9 mouse cellular contexts compared by ENCODE assay signal in genomic region chr4:134663052-134663451, GRCm38 (mm10). TPM values are rescaled to one million over a fixed set of nuclear protein-coding genes. Genes with fewer than 3 reads are reported as not detected.
A peak's percentile ranks its signal among the peaks of the same experiment; 100 is the strongest.
DNase-seq lines count a peak whose midpoint lies in the region; ATAC-seq lines count a peak whose summit lies in the region.
"Had no signal": no experiment of that assay in that cellular context is flagged by ENCODE, and none has a peak within 500 bp of the region (broad histone marks: within the 10 kb centered on the region; RNA-seq: fewer than 3 reads in every experiment).

No protein-coding gene starts in this region.

- no peak overlapping the region for H3K4me2 ChIP-seq in hindbrain, embryonic 12.5 days (replicated peaks)
- H3K4me2 ChIP-seq: embryonic facial prominence, embryonic 13.5 days; limb, embryonic 15.5 days had no signal

- 0 out of 2 replicates have a peak, but pooled peaks cover 5% of the 10 kb centered on the region for H3K27me3 ChIP-seq in hindbrain, embryonic 12.5 days
- H3K27me3 ChIP-seq: embryonic facial prominence, embryonic 13.5 days had no signal

- WGBS in hindbrain, embryonic 12.5 days, result 70% methylated on average over 10 of the region's 10 CpGs

- no peaks in the 10 kb centered on the region for H3K36me3 ChIP-seq in hindbrain, embryonic 12.5 days
- H3K36me3 ChIP-seq: embryonic facial prominence, embryonic 13.5 days; limb, embryonic 15.5 days had no signal

- no peak overlapping the region for H3K4me3 ChIP-seq in hindbrain, embryonic 12.5 days
- H3K4me3 ChIP-seq: embryonic facial prominence, embryonic 13.5 days; limb, embryonic 15.5 days had no signal

- ATAC-seq in hindbrain, embryonic 12.5 days (ENCODE audit: low FRiP score), result no peak

- peak; percentile 71 for DNase-seq in ovary, adult 18-20 months (ENCODE audit: low spot score)
- DNase-seq in ovary, postnatal 14 days (ENCODE audit: low spot score), result no peak
- peak; percentile 45 for DNase-seq in brain, adult 2 months (ENCODE audit: low read depth, low spot score)
- peak; percentile 62 for DNase-seq in heart, postnatal 4 days
- DNase-seq in adipocyte (ENCODE audit: low spot score), result no peak
- no peak for DNase-seq in natural killer cell, adult 2 months (ENCODE audit: low spot score in 2 of 2)

- no peak overlapping the region for H3K9ac ChIP-seq in hindbrain, embryonic 12.5 days
- H3K9ac ChIP-seq: embryonic facial prominence, embryonic 13.5 days; limb, embryonic 15.5 days had no signal

- H3K9me3 ChIP-seq in hindbrain, embryonic 12.5 days (replicated peaks), result no peaks in the 10 kb centered on the region
- H3K9me3 ChIP-seq: embryonic facial prominence, embryonic 13.5 days; limb, embryonic 15.5 days had no signal

- no peak overlapping the region for H3K27ac ChIP-seq in hindbrain, embryonic 12.5 days
- H3K27ac ChIP-seq: embryonic facial prominence, embryonic 13.5 days; limb, embryonic 15.5 days had no signal

- H3K4me1 ChIP-seq in hindbrain, embryonic 12.5 days, result peaks cover 25% of the 10 kb centered on the region

RNA-seq across cellular contexts. Expression of gene Man1c1, which starts 41.0 kb away (rescaled TPM):
- 10 to 100 TPM; 30.4 to 30.7 TPM for total RNA-seq in heart, postnatal 4 days (2021)
- polyA plus RNA-seq in hindbrain, embryonic 12.5 days (2016; fragmentation: Nextera tagmentation; extraction: Ambion mirVana), result 6.4 and 7.4 TPM in 2 replicates

Comparison
In these comparisons a context has a peak if more than half of its experiments do, and no peak if none do; other contexts are left out.
1. DNase-seq: peak in ovary, adult 18-20 months (single experiment), brain, adult 2 months (single experiment) and heart, postnatal 4 days (single experiment); none in ovary, postnatal 14 days (single experiment), adipocyte (single experiment) and natural killer cell, adult 2 months (0 of 2).